Mouse (Mus musculus) CH12.LX (cell line): Measurements from ENCODE around the gene Sumo2.

Experiments
- CHD2 ChIP-seq: IDR thresholded peaks from 2 replicates; pipeline ENCODE4 v1.6.1; 2011; ENCODE audit warnings: low read length, improper control_type of control experiment
- CTCF ChIP-seq, 2 experiments: IDR thresholded peaks in 1 of 2; conservative IDR thresholded peaks in 1 of 2; 2 replicates each; pipeline ENCODE4 v1.5.1; 2011 to 2012; ENCODE audit warnings: low read depth in 2 of 2, low read length in 2 of 2, improper control_type of control experiment in 1 of 2, inconsistent platforms in 1 of 2, mild to moderate bottlenecking in 1 of 2, moderate library complexity in 1 of 2
- E2F4 ChIP-seq: IDR thresholded peaks from 2 replicates; pipeline ENCODE4 v1.6.1; 2011; ENCODE audit warnings: low read depth, low read length, improper control_type of control experiment; ENCODE audit not compliant: insufficient replicate concordance
- EP300 ChIP-seq: IDR thresholded peaks from 2 replicates; pipeline ENCODE4 v1.6.1; 2011; ENCODE audit warnings: low read length, improper control_type of control experiment
- ETS1 ChIP-seq: conservative IDR thresholded peaks from 2 replicates; pipeline ENCODE4 v1.6.1; 2012; ENCODE audit warnings: low read depth, mild to moderate bottlenecking, inconsistent platforms, low read length, improper control_type of control experiment, moderate library complexity
- HCFC1 ChIP-seq: IDR thresholded peaks from 2 replicates; pipeline ENCODE4 v1.6.1; 2012; ENCODE audit warnings: low read depth, mild to moderate bottlenecking, inconsistent platforms, low read length, improper control_type of control experiment
- JUN ChIP-seq: IDR thresholded peaks from 2 replicates; pipeline ENCODE4 v1.6.1; 2011; ENCODE audit warnings: low read depth, mild to moderate bottlenecking, low read length, improper control_type of control experiment, moderate library complexity; ENCODE audit not compliant: insufficient read depth
- MEF2A ChIP-seq: IDR thresholded peaks from 2 replicates; pipeline ENCODE4 v1.6.1; 2014; ENCODE audit warnings: low read depth, mild to moderate bottlenecking, inconsistent platforms, low read length, improper control_type of control experiment, borderline replicate concordance
- POLR2A ChIP-seq: IDR thresholded peaks from 2 replicates; pipeline ENCODE4 v1.6.1; 2011; ENCODE audit warnings: low read depth, mild to moderate bottlenecking, improper control_type of control experiment, low read length
- POLR2AphosphoS2 ChIP-seq: IDR thresholded peaks from 2 replicates; pipeline ENCODE4 v1.6.1; 2011; ENCODE audit warnings: low read depth, low read length, improper control_type of control experiment
- TCF12 ChIP-seq: IDR thresholded peaks from 2 replicates; pipeline ENCODE4 v1.6.1; 2014; ENCODE audit warnings: low read depth, mild to moderate bottlenecking, inconsistent platforms, low read length, improper control_type of control experiment
- USF1 ChIP-seq: IDR thresholded peaks from 2 replicates; pipeline ENCODE4 v1.6.1; 2014; ENCODE audit warnings: low read depth, mild to moderate bottlenecking, inconsistent platforms, low read length, improper control_type of control experiment
- ZC3H11A ChIP-seq: IDR thresholded peaks from 2 replicates; pipeline ENCODE4 v1.6.1; 2012; ENCODE audit warnings: low read depth, mild to moderate bottlenecking, inconsistent platforms, low read length, improper control_type of control experiment
- ZKSCAN1 ChIP-seq: IDR thresholded peaks from 2 replicates; pipeline ENCODE4 v1.6.1; 2012; ENCODE audit warnings: low read depth, inconsistent platforms, low read length, improper control_type of control experiment, borderline replicate concordance

DNA sequence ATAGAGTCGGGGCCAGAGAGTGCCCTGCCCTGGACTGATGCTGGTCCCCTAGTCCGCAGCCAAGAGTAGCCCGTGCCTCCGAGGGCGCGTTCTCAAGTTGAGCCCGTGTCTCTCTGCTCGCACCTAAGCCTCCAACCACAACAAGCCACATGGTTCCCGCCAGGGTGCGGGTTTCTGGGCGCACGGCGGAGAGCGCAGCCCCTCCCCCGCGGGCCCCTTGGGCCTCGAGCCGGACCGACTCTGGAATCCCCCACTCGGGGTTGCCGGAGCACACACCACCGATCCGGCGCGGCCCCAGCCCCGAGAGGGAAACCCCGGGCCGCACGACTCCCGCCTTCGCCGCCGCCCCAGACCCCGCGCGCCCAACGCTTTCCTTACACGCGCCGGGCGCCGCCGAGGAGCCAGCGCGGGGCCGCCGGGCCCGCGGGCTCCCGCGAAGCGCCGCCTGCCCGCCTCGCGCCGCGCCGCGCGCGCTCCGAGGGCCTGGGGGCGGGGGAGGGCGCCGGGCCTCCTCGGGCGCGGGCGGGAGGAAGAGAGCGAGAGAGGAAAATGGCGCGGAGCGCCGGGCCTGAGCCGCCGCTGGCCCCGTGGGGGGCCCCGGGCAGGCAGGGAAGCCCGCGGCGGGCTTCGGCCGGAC lies 557 bp downstream of the Sumo2 start:
- TF ChIP-seq CTCF (conservative IDR thresholded peaks at IDR 0.05 in 1 of 2, IDR thresholded peaks at IDR 0.05 in 1 of 2; ENCODE audit: low read depth in 2 of 2, low read length in 2 of 2) (no peak), USF1 (no peak), EP300 (no peak), POLR2A (no peak; the same call in 1 of the 2 replicates), ETS1 (no peak), ZC3H11A (no peak), JUN (no peak), TCF12 (no peak), HCFC1 (peak; percentile 43; the same call in 1 of the 2 replicates), E2F4 (no peak), MEF2A (peak; percentile 68), ZKSCAN1 (no peak), POLR2AphosphoS2 (no peak), CHD2 (peak; percentile 79)
